Mouse (Mus musculus): ENCODE measurements at regions not wholly inside any gene's neighbourhood (a gene's known extent, or its start where the extent isn't known, plus 50 kb on each side); places are given as distances from the start of the nearest gene placed in this dataset.

GRCm38 (mm10) chrX:19084435-19084834, 396.7 kb downstream of the Tex13c3 start:
- TF ChIP-seq GATA1 (IDR thresholded peaks at IDR 0.05; ENCODE audit: borderline replicate concordance, low read length) (no peak), FLI1 (IDR thresholded peaks at IDR 0.05; ENCODE audit: low read length) (no peak)

All from megakaryocyte, embryonic 14.5 days (primary cell).